ENCODE assay signal across 11 mouse cellular contexts in the genomic region with DNA sequence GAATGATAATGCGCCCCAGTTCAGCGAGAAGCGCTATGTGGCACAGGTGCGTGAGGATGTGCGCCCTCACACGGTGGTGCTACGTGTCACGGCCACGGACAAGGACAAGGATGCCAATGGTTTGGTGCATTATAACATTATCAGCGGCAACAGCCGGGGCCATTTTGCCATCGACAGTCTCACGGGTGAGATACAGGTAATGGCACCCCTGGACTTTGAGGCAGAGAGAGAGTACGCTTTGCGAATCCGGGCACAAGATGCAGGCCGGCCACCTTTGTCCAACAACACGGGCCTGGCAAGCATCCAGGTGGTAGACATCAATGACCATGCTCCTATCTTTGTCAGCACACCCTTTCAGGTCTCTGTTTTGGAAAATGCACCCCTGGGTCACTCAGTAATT. TPM values are rescaled to one million over a fixed set of nuclear protein-coding genes. Genes with fewer than 3 reads are reported as not detected.
DNase-seq lines count a peak whose midpoint lies in the region; ATAC-seq lines count a peak whose summit lies in the region.
"Had no signal": no experiment of that assay in that cellular context is flagged by ENCODE, and none has a peak within 500 bp of the region (broad histone marks: within the 10 kb centered on the region; RNA-seq: fewer than 3 reads in every experiment).

No protein-coding gene starts in this region.

- peak overlapping the region; percentile 90 for H3K4me3 ChIP-seq in megakaryocyte, embryonic 14.5 days (replicated peaks)
- H3K4me3 ChIP-seq in forebrain, embryonic 12.5 days (replicated peaks): peak overlapping the region; percentile 69
- H3K4me3 ChIP-seq in intestine, embryonic 16.5 days (ENCODE audit: low read length): peak overlapping the region; percentile 34
- peak overlapping the region; percentile 75 for H3K4me3 ChIP-seq in neural tube, embryonic 14.5 days (ENCODE audit: low read depth, low read length)
- H3K4me3 ChIP-seq: myocyte had no signal

- peaks cover 28% of the 10 kb centered on the region for H3K9me3 ChIP-seq in megakaryocyte, embryonic 14.5 days
- H3K9me3 ChIP-seq in forebrain, embryonic 12.5 days: no peaks in the 10 kb centered on the region
- H3K9me3 ChIP-seq in intestine, embryonic 16.5 days (ENCODE audit: control insufficient read depth, low read length): no peaks in the 10 kb centered on the region
- no peaks in the 10 kb centered on the region for H3K9me3 ChIP-seq in neural tube, embryonic 14.5 days (ENCODE audit: control insufficient read depth, low read length)

- ATAC-seq in megakaryocyte, adult 5-6 weeks (ENCODE audit: poor library complexity, severe bottlenecking): no peak
- ATAC-seq in forebrain, embryonic 12.5 days (ENCODE audit: low FRiP score): no peak
- no peak for ATAC-seq in intestine, embryonic 16.5 days
- ATAC-seq in neural tube, embryonic 14.5 days (ENCODE audit: low read depth): no peak

- H3K36me3 ChIP-seq in megakaryocyte, embryonic 14.5 days (replicated peaks; ENCODE audit: low read length): no peaks in the 10 kb centered on the region
- peaks cover 25% of the 10 kb centered on the region for H3K36me3 ChIP-seq in forebrain, embryonic 12.5 days (replicated peaks)
- no peaks in the 10 kb centered on the region for H3K36me3 ChIP-seq in intestine, embryonic 16.5 days (ENCODE audit: control insufficient read depth, insufficient read depth, low read length)
- peaks cover 19% of the 10 kb centered on the region; the same call in 1 of the 2 replicates for H3K36me3 ChIP-seq in neural tube, embryonic 14.5 days (ENCODE audit: control insufficient read depth, insufficient read depth, low read length)

- no peak for DNase-seq in thymus, postnatal 25 days
- no peak for DNase-seq in adrenal gland, adult 18-20 months (ENCODE audit: low spot score in 2 of 2)
- no peak for DNase-seq in kidney, postnatal 36 days
- DNase-seq: layer of hippocampus, adult 9-11 months had no signal

- peaks cover 100% of the 10 kb centered on the region for H3K27me3 ChIP-seq in megakaryocyte, embryonic 14.5 days (replicated peaks)
- H3K27me3 ChIP-seq in forebrain, embryonic 12.5 days: peaks cover 95% of the 10 kb centered on the region
- H3K27me3 ChIP-seq in intestine, embryonic 16.5 days (replicated peaks; ENCODE audit: control insufficient read depth, insufficient read depth, low read length): peaks cover 73% of the 10 kb centered on the region
- H3K27me3 ChIP-seq in neural tube, embryonic 14.5 days (ENCODE audit: control insufficient read depth, insufficient read depth, low read length): peaks cover 4% of the 10 kb centered on the region

- H3K9ac ChIP-seq in forebrain, embryonic 12.5 days: no peak overlapping the region
- H3K9ac ChIP-seq in intestine, embryonic 16.5 days (ENCODE audit: low read depth, low read length): no peak overlapping the region
- no peak overlapping the region for H3K9ac ChIP-seq in neural tube, embryonic 14.5 days (replicated peaks; ENCODE audit: low read depth, low read length)

- no peak overlapping the region for H3K27ac ChIP-seq in forebrain, embryonic 12.5 days
- no peak overlapping the region for H3K27ac ChIP-seq in intestine, embryonic 16.5 days (ENCODE audit: low read length)
- no peak overlapping the region for H3K27ac ChIP-seq in neural tube, embryonic 14.5 days (ENCODE audit: low read depth, low read length)
- H3K27ac ChIP-seq: gastrocnemius, adult 2 months had no signal

- H3K4me1 ChIP-seq in megakaryocyte, embryonic 14.5 days: peaks cover 46% of the 10 kb centered on the region
- peaks cover 62% of the 10 kb centered on the region for H3K4me1 ChIP-seq in forebrain, embryonic 12.5 days
- H3K4me1 ChIP-seq in intestine, embryonic 16.5 days (ENCODE audit: control insufficient read depth, insufficient read depth, low read length): peaks cover 18% of the 10 kb centered on the region
- peaks cover 43% of the 10 kb centered on the region for H3K4me1 ChIP-seq in neural tube, embryonic 14.5 days (ENCODE audit: control insufficient read depth, insufficient read depth, low read length)

- WGBS in forebrain, embryonic 12.5 days: 60% methylated on average over 18 of the region's 18 CpGs
- 59% methylated on average over 18 of the region's 18 CpGs for WGBS in intestine, embryonic 16.5 days
- WGBS in neural tube, embryonic 14.5 days: 67% methylated on average over 18 of the region's 18 CpGs

- H3K4me2 ChIP-seq in forebrain, embryonic 12.5 days: peak overlapping the region; percentile 82
- H3K4me2 ChIP-seq in intestine, embryonic 16.5 days (ENCODE audit: low read depth, low read length): peak overlapping the region; percentile 56
- peak overlapping the region; percentile 86 for H3K4me2 ChIP-seq in neural tube, embryonic 14.5 days (ENCODE audit: low read depth, low read length)

RNA-seq across cellular contexts. Expression of gene Celsr3, which starts 1.8 kb away (rescaled TPM):
- polyA plus RNA-seq in megakaryocyte, embryonic 14.5 days (2012; ENCODE audit: insufficient read depth, low replicate concordance): 1.5 TPM in 1 of 2 replicates, not detected in the other
- 3.9 and 5.7 TPM in 2 replicates for total RNA-seq in megakaryocyte, adult 5-6 weeks (2015)
- total RNA-seq in megakaryocyte, adult 5-6 weeks (2017): 2.4 and 3.3 TPM in 2 replicates
- 13.0 and 14.2 TPM in 2 replicates for polyA plus RNA-seq in forebrain, embryonic 12.5 days (2016; fragmentation: Nextera tagmentation; extraction: Ambion mirVana)
- 0.47 and 0.61 TPM in 2 replicates for polyA plus RNA-seq in intestine, embryonic 16.5 days (2015; fragmentation: Nextera tagmentation; extraction: Ambion mirVana)
- polyA plus RNA-seq in neural tube, embryonic 14.5 days (2014; fragmentation: Nextera tagmentation; extraction: Ambion mirVana): 18.5 and 21.6 TPM in 2 replicates
- 1 to 10 TPM; 3.6 to 4.1 TPM for total RNA-seq in adrenal gland, adult 18-20 months (2021)

RNA-seq across cellular contexts. Expression of gene Nckipsd, which starts 19.7 kb away (rescaled TPM):
- 1.4 TPM in 1 of 2 replicates, not detected in the other for polyA plus RNA-seq in megakaryocyte, embryonic 14.5 days (2012; ENCODE audit: insufficient read depth, low replicate concordance)
- total RNA-seq in megakaryocyte, adult 5-6 weeks (2015): 13.9 and 19.3 TPM in 2 replicates
- 11.5 and 14.8 TPM in 2 replicates for total RNA-seq in megakaryocyte, adult 5-6 weeks (2017)
- 14.3 and 17.3 TPM in 2 replicates for polyA plus RNA-seq in forebrain, embryonic 12.5 days (2016; fragmentation: Nextera tagmentation; extraction: Ambion mirVana)
- 11.3 and 14.5 TPM in 2 replicates for polyA plus RNA-seq in intestine, embryonic 16.5 days (2015; fragmentation: Nextera tagmentation; extraction: Ambion mirVana)
- polyA plus RNA-seq in neural tube, embryonic 14.5 days (2014; fragmentation: Nextera tagmentation; extraction: Ambion mirVana): 25.4 and 30.0 TPM in 2 replicates
- 10 to 100 TPM; 10.8 to 11.3 TPM for total RNA-seq in adrenal gland, adult 18-20 months (2021)

RNA-seq across cellular contexts. Expression of gene Slc26a6, which starts 25.2 kb away (rescaled TPM):
- 8.6 and 23.5 TPM in 2 replicates for polyA plus RNA-seq in megakaryocyte, embryonic 14.5 days (2012; ENCODE audit: insufficient read depth, low replicate concordance)
- total RNA-seq in megakaryocyte, adult 5-6 weeks (2015): 10.0 and 14.2 TPM in 2 replicates
- total RNA-seq in megakaryocyte, adult 5-6 weeks (2017): 2.7 and 4.5 TPM in 2 replicates
- 12.4 and 13.1 TPM in 2 replicates for polyA plus RNA-seq in forebrain, embryonic 12.5 days (2016; fragmentation: Nextera tagmentation; extraction: Ambion mirVana)
- polyA plus RNA-seq in intestine, embryonic 16.5 days (2015; fragmentation: Nextera tagmentation; extraction: Ambion mirVana): 75.9 and 94.2 TPM in 2 replicates
- polyA plus RNA-seq in neural tube, embryonic 14.5 days (2014; fragmentation: Nextera tagmentation; extraction: Ambion mirVana): 21.9 and 22.2 TPM in 2 replicates
- total RNA-seq in adrenal gland, adult 18-20 months (2021): 10 to 100 TPM in 1 of 2 experiments, 1 to 10 TPM in 1; 9.6 to 13.8 TPM

RNA-seq across cellular contexts. Expression of gene Ip6k2, which starts 44.3 kb away (rescaled TPM):
- polyA plus RNA-seq in megakaryocyte, embryonic 14.5 days (2012; ENCODE audit: insufficient read depth, low replicate concordance): 19.2 and 25.5 TPM in 2 replicates
- total RNA-seq in megakaryocyte, adult 5-6 weeks (2015): 10.6 and 15.8 TPM in 2 replicates
- 30.6 and 35.4 TPM in 2 replicates for total RNA-seq in megakaryocyte, adult 5-6 weeks (2017)
- 124 and 140 TPM in 2 replicates for polyA plus RNA-seq in forebrain, embryonic 12.5 days (2016; fragmentation: Nextera tagmentation; extraction: Ambion mirVana)
- 57.2 and 59.4 TPM in 2 replicates for polyA plus RNA-seq in intestine, embryonic 16.5 days (2015; fragmentation: Nextera tagmentation; extraction: Ambion mirVana)
- polyA plus RNA-seq in neural tube, embryonic 14.5 days (2014; fragmentation: Nextera tagmentation; extraction: Ambion mirVana): 268 and 320 TPM in 2 replicates
- 100 to 1,000 TPM in 1 of 2 experiments, 10 to 100 TPM in 1; 76.8 to 101 TPM for total RNA-seq in adrenal gland, adult 18-20 months (2021)

Comparison
In these comparisons a context has a peak if more than half of its experiments do, and no peak if none do; other contexts are left out.
1. H3K4me3 ChIP-seq: peak in every context shown above with its lines; median percentile 90 in megakaryocyte, embryonic 14.5 days; 75 in neural tube, embryonic 14.5 days; 69 in forebrain, embryonic 12.5 days; 34 in intestine, embryonic 16.5 days.